Mouse (Mus musculus): ENCODE measurements around the gene Zfp868.

- peak; percentile 32; the same call in 1 of the 2 replicates for TF ChIP-seq CTCF (IDR thresholded peaks at IDR 0.05; ENCODE audit: borderline replicate concordance, insufficient read depth, low read depth, low read length)
- no peak for TF ChIP-seq POLR2A (IDR thresholded peaks at IDR 0.05; ENCODE audit: borderline replicate concordance, insufficient read depth, low read length)
These were observed 10.7 kb downstream of the Zfp868 start for GRCm38 (mm10) chr8:69614687-69615086.

Data from cerebellum, adult 2 months (tissue).